Mouse (Mus musculus) G1E (cell line): ENCODE measurements around the gene Pex11a.

Source experiments
- CTCF ChIP-seq: IDR thresholded peaks from 2 replicates; pipeline ENCODE4 v1.5.1; 2012; ENCODE audit warnings: low read depth, low read length, inconsistent platforms, mixed read lengths
- GATA1 ChIP-seq: IDR thresholded peaks from 2 replicates; pipeline ENCODE4 v1.6.1; 2012; ENCODE audit warnings: borderline replicate concordance, low read length, inconsistent platforms, mixed read lengths
- POLR2AphosphoS5 ChIP-seq: IDR thresholded peaks from 2 replicates; pipeline ENCODE4 v1.6.1; 2012; ENCODE audit warnings: low read depth, low read length, inconsistent platforms; ENCODE audit not compliant: insufficient replicate concordance
- TAL1 ChIP-seq: conservative IDR thresholded peaks from 2 replicates; pipeline ENCODE4 v1.6.1; 2012; ENCODE audit warnings: low read depth, low read length, inconsistent platforms, mixed read lengths

- TF ChIP-seq CTCF = no peak
- no peak for TF ChIP-seq TAL1
- no peak for TF ChIP-seq GATA1
- TF ChIP-seq POLR2AphosphoS5 = no peak
These were observed 6.6 kb upstream of the Pex11a start for GRCm38 (mm10) chr7:79749511-79749910.
